Mouse (Mus musculus) gastrocnemius, postnatal 36 days (tissue): ENCODE measurements around the gene Vwa3b. TPM values are rescaled to one million over a fixed set of nuclear protein-coding genes. Genes with fewer than 3 reads are reported as not detected.

Experiments used
- DNase-seq, 2 experiments: peaks; one replicate each; pipeline ENCODE4 v3.0.0; 2022
- intact Hi-C: fragments of 180-260 bp; cut with DNase I; formaldehyde crosslinking; loops from one replicate; pipeline ENCODE4 v1.15.1; 2025
- long read RNA-seq, 2 experiments: library from polyadenylated mRNA; stranded (forward); transcript quantifications; one replicate each; pipeline ENCODE4 v2.0.0; 2021
- total RNA-seq, 2 experiments: library from RNA; stranded (reverse); gene quantifications; 2 replicates each; pipeline ENCODE4 v1.2.3; 2021

Gene Vwa3b
- 10 to 100 TPM; 57.5 to 64.5 TPM for total RNA-seq
- long read RNA-seq, experiment 1, partial matches to known transcripts = 22 of 35 reads
- long read RNA-seq, experiment 1, other reads (novel, unspliced or antisense) = 13 of 35 reads
- long read RNA-seq, experiment 2, partial matches to known transcripts = 27 of 45 reads
- long read RNA-seq, experiment 2, other reads (novel, unspliced or antisense) = 18 of 45 reads

DNA sequence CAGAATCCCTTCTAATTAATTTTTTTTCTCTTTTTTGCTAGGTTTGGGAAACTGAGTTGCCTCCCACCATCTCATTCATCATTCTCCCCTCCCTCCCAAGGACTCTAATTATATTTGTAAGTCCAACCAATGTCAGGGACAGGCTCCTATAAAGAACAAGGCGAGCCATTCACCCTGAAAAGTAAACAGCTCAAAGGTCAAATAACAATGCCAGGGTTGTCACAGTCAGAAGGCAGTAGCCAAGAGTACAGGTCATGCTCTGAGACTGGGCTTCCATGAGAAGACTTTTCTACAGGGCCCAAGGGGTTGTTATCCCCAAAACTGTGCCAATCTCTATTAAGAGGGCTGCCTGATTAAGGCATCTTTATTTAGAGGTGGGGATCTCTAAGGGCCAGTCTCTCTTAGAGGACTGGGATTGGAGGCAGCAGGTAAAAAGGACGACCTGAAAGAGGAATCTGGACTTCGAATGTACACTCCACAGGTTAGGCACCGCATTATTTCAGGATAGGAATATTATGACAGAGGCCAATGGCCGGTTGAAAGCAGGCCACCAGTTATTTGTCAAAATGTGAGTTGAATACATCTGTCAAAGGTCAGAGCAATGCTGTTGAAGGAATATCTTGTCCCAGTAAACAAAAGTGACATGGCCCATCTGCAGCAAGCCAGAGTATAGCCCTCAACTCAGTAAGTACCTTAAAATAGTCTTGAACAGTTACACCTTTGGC is at the start of gene Vwa3b:
Vwa3b (plus strand) TSS at position 635 of the 725 bp plus-strand sequence.
- intact Hi-C loops = no loop called here
- no peak for DNase-seq

DNA sequence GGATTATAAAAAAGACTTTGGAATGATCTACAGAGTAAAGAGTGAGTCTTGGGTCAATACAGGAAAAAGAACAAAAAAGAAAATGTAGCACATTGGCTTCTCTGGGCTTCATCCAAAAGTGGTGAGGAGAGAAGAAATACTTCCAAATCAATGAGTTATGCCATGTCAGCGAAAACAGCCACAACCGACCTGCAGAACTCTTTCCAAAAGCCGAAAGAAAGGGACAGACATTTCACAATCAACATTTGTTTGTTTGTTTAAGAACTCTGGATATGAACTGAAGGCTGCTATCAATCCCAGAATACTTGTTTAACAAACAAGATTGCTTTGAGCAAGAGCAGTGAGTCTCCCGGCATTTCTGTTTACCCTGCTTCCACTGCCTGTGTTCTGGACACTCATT is 49.6 kb upstream of the Vwa3b start:
- intact Hi-C loops = no loop called here
- no peak for DNase-seq

DNA sequence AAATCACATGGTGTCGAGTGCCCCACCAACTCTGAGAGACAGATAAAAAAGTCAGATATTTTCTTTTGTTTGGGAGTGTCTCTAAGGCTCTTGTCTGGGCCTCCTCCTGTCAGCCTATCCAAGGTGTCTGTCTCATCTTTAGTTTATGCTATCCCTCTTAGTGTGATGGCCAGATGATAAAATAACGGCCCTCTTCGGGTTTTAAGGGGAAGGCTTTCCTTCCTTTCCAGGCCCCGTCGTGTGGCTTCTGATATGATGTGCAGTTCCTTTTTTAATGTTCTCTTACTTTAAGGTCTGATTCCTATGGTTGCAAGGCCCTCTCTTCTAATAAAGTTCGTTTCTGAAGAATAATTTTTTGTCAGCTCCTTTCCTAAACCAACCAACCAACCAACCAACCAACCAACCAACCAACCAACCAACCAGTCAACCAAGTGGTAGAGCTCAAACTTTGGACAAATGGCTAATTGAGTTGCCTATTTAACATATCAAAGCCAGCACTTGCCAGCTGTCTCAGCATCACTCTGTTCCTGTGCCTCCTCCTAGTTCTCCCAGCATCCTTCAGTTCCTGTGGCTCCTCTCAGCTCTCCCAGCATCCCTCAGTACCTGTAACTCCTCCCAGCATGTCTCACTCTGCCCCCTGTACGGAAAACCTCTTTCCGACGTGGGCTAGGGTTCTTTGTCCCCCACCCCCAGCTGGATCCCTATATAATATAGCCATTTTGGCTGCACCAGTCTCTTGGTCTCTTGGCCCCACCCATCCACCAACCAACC is 44.0 kb upstream of the Vwa3b start:
- intact Hi-C loops = no loop called here
- DNase-seq = no peak

DNA sequence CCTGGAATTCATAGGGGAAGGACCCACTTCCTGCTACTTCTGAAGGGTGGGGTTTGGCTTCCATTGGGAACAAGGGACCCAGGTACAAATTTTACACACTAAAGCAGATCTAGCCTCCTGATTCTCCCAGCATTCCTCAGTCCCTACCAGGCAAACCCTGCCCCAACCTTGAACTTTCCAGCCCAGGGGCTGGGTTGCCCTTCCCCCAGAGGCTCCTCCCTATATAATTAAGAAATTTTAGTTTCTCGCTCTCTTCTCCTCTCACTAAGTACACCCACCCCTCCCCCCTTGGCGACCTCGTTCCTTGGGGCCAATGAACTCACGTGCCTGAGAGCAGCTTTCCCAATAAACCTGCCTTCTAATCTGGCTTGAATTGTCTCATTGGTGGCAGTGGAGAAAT is 42.6 kb upstream of the Vwa3b start:
- intact Hi-C loops = no loop called here
- no peak for DNase-seq

DNA sequence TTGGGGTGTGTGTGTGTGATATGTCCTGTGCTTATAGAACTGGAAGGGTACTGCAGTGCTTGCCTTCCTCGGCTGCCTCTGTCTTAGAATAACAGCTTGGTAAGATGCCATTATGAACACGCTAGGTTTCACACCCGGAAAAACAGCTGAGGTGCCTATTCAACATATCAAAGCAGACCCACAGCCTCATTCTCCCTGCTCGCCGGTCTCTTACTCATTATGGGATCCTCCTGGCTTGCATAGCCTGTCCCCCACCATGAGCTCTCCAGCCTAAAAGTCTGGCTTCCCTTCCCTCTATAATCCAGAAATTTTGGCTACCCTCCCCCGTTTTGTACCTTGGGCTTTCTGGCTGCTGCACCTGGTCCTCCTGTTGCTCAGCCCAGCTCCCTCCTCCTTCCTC is 42.0 kb upstream of the Vwa3b start:
- no peak for DNase-seq
- intact Hi-C loops = no loop called here

DNA sequence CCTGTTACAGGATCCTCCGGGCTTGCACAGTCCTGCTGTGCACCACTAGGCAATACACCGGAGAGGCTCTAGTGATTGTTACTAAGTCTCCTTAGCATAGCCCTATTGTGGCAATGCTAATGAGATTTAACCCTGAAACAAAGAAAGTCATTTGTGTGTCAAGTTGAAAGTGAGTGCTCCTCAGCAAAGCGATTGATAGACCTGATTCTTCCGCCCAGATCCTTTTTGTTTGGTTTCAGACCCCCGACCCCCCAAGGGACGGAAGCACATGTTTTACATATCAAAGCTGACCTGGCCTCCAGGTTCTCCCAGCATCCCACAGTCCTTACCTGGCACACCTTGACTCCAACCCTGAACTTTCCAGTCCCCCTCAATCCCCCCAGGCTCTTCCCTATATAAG is 40.5 kb upstream of the Vwa3b start:
- intact Hi-C loops = no loop called here

DNA sequence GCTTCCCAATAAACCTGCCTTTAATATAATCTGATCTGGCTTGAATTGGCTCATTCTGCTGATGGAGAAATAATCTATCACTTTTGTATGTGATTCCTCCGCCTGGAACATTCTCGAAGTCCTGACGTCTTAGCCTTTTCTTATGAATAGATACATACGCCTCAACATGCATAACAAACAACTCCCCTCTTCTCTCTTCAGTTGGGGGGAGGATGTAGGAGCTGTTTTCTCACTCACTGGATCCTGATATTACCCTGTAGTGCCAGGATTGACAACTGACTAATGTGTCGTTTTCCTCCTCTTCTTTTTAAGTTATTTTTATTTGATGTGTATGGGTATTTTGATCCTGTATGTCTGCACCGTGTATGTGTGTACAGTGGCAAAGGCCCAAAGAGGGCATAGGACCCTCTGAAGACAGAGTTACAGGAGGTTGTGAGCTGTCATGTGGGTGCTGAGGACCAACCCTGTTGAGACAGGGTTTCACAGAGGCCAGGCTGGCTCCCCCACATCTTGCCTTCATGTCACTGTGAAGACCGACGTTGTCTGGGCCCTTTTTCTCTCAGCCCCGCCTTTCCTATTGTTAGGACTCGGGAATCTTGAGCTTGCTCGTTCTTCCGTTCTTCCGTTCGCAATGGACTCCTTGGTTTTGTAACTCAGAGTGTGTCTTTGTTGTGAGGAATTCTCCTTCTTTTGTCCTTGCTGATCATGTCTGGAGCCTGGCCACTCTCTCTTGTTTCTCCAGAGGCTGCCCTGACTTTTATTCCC is 39.8 kb upstream of the Vwa3b start:
- intact Hi-C loops = no loop called here
- no peak for DNase-seq

More for the DNA sequence above, 40.5 kb upstream of the Vwa3b start:
- no peak for DNase-seq

DNA sequence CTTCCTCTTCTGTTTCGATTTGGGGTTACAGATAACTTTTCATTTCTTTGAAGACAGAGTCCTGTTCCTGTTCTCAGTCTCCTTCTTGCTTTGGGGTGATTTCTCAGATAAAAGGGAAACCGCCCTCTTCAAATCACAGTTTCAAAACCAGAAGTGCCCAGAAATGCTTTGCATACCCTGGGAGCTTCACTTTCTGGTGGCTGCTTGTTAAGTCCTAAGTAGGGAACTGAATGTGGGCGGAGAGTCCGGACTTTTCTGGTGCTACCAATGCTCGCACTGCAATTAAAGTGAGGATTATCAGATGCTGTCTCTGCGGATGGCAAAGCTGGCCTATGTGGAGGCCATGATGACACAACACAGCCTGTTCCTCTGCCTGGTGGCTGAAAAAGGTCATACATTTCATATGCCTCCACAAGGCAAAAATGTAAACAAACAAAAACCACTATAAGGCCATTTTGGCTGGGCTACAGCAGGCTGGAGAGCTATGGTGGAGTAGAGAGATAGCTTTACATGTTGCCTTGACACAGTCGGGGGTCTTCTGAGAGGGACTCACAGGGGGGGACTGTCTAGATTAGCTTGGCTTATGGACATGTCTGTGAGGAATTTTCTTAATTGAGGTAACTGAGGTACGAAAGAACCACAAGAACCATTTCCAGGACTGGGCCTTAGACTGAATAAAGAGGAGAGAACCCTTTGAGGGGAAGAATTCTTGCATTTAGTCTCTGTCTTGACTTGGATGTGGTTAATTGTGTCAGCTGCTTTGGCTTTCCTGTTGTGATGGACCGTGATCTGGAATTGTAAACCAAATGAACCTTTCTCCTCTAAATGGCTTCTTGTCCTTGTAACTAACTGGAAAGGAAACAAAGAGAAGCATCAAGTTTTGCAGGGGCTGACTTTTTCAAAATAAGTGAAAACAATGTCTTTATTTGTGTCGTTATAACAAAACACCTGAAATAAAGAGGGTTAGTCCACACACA is 38.9 kb upstream of the Vwa3b start:
- DNase-seq = no peak

DNA sequence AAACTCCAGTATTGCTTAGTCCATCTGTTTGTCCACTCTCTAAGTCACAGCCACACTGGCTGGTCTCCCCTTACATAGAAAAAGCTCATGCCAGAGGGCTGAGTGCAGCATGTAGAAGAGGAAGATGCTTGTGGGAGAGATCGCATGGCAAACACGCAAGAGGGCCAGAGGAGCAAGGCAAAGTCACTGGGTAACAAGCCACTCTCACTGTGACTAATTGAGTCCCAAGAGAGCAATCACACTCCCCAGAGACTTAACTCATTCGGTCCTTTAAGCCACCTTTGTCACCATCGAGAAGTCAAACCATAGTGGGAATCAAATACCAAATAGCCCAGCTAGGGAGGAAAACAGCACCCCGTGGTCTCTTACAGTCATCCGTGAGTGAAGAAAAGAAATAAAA is 38.2 kb upstream of the Vwa3b start:
- intact Hi-C loops = no loop called here

More for the DNA sequence above, 38.9 kb upstream of the Vwa3b start:
- intact Hi-C loops = no loop called here

DNA sequence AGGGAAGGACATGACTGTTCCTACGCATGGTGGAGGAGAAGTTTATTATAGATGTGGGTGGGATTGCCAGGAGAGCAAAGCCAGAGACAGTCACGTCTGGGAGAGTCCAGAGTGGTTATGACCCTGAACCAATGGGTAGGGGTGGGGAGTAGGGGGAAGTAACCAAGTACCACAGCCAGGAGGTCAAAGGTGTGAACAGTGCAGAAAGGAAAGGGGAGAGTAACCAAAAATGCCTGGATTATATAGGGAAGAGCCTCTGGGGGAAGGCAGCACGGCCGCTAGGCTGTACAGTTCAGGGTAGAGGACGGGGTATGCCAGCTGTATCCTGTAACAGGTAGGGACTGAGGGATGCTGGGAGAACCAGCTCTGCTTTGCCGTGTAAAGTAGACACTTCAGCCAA is 37.8 kb upstream of the Vwa3b start:
- DNase-seq = no peak
- intact Hi-C loops = no loop called here

More for the DNA sequence above, 38.2 kb upstream of the Vwa3b start:
- DNase-seq = no peak

DNA sequence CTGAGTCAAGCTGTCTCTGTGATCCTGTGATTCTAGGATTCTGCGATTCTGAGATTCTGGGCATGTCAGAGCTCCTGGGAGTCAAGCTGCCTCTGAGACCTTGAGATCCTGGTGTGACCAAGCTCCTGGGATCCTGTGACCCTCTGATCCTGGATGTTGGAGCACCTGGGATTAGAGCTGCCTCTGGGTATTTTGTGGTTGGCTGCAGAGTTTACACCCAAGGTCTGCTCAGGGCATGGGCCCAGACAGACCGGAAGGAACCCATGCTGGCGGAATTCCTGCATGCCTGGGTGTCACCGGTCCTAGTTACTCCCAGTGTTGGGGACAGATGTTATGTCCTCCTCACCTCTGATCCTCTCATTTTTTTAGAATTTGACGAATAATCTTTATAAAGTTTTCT is 32.1 kb upstream of the Vwa3b start:
- no peak for DNase-seq
- intact Hi-C loops = no loop called here

DNA sequence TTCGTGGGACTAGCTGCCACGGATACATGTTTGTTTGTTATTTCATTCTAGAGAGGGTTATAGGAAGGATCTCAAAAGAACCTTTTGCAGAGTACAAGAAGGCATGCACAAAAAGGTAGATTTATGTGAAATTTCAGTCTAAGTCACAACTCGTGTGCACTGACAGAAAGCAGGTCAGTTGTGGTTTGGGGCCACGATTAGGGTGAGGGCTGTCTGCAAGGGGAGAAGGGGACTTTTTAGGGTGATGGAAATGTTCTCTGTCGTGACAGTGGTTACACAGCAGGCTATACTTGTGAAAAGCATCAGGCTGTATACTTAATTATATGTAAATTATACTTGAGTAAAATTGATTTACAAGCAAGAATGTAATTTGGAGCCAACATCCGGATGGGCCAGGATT is 30.6 kb upstream of the Vwa3b start:
- DNase-seq = no peak
- intact Hi-C loops = no loop called here

DNA sequence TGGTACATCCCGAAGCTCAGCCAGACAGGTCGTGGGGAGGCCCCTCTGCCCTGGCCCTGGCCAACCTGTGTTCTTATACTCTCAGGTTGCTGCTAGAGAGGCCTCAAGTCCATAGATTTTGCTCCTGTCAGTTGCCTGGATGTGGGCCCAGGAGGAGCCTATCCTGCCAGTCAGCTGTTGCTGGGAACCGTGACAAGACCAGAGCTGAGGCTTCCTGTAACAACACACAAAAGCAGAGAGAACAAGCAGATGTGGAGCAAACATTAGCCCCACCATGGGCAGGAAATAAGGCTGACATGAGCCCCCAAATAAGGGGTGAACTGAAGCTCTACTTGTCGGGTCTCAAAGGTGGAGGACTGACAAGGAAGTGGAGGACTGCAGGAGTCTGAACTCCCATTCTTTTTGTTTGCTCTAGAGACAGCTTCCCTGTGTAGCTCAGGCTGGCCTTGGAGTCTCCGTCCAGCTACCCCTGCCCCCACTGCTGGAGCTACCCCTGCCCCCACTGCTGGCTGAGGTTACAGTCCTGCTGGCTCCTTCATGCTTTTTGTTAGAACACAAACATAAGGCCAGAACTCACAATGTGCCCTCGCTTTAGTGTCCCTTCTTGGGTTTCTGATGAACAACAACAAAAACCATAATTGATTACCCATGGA is 29.7 kb upstream of the Vwa3b start:
- intact Hi-C loops = no loop called here
- DNase-seq = peak; percentile 71 to 74

DNA sequence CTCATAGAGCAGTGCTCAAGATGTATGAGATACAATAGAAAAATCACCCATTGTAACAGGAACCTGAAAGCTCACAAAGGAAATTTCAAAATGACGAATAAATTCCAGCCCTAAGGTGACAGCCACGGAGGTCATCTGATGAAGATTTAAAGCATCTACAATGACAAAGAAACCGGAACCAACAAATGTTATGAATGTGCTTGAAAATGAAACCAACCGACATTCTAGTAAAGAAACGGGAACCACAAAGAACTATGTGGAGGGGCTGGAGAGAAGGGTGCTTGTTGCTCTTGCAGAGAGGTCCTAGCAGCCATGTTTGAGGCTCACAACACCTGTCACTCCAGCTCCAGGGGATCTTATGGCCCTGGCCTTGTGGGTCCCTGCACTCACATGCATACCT is 26.1 kb upstream of the Vwa3b start:
- intact Hi-C loops = loop anchor here (5.0 kb wide), 1 partner anchor 58 kb away; the partner anchor contains the start of gene Tmem131
- no peak for DNase-seq

DNA sequence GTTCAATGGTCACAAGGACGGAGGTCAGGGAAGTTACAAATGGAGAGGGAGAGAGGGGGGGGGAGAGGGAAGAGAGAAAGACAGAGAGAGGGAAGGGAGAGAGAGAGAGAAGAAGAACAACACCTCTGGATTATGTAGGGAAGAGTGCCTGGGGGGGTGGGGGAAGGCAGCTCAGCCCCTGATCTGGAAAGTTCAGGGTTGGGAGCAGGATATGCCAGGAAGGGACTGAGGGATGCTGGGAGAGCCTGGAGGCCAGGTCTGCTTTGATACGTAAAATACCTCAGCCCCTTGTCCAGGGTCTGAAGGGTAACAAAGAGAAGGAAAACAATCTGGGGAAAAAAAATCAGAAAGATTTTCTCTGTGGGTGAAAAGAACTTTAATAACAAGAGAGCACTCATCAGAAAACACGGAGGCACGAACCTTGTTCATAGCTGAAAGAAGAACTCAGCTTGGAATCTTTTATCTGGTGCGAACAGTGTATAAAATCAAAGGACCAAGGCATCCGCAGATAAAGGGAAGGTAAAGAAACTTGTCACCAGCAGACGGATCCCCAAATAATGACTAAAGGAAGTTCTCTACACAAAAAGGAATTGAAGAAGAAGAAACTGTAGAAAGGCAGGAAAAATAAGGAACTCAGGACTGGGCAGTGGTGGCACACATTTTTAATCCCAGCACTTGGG is 24.6 kb upstream of the Vwa3b start:
- intact Hi-C loops = loop anchor here (5.0 kb wide), 1 partner anchor 59 kb away; the partner anchor contains the start of gene Tmem131
- DNase-seq = no peak

DNA sequence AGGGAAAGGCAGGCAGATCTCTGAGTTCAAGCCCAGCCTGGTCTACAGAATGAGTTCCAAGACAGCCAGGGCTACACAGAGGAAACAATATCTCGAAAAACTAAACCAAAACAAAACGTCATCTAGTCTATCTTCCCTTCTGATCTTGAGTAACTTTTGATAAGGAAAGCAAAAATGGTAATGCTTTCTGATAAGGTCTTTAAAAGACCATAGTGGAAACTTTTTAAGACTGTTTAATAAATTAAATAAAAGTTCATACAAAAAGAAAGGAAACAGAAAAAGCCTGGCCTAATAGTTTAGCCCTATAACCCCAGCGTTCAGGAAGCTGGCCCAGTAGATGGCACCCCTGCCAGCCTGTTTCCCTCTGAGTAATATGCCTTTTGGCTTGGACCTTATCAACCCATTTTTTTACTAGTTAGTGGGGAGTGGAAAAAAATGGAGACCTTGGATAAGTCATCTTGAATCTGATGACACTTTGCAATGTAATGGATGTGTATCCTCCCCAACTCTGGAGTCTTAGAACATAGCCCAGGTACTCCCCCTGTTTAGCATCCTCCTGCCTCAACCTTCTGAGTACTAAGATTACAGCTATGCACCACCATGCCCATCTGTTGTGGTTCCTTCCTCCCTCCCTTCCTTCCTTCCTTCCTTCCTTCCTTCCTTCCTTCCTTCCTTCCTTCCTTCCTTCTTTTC is 23.9 kb upstream of the Vwa3b start:
- no peak for DNase-seq
- intact Hi-C loops = loop anchor here (5.0 kb wide), 1 partner anchor 60 kb away; the partner anchor contains the start of gene Tmem131

DNA sequence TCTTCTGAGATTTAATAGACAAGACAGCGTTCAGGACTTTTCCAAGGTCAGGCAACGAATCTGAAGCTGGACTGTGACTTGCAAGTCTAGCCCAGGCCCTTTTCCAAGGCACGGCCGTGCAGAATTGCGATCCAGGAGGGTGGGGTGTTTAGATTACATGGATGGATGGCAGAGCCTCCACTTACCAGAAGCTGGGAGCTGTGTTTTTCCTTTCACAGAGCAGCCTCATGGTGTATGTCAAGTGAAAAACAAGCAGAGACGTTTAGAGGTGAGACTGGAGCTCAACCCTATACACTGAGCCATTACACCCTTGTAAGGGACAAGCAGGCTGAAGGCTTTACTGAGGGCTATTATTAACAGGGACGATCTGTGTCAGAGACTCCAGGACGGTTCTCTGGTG is 21.9 kb upstream of the Vwa3b start:
- intact Hi-C loops = loop anchor here (5.0 kb wide), 1 partner anchor 62 kb away; the partner anchor contains the start of gene Tmem131
- DNase-seq = peak; percentile 36 to 44

DNA sequence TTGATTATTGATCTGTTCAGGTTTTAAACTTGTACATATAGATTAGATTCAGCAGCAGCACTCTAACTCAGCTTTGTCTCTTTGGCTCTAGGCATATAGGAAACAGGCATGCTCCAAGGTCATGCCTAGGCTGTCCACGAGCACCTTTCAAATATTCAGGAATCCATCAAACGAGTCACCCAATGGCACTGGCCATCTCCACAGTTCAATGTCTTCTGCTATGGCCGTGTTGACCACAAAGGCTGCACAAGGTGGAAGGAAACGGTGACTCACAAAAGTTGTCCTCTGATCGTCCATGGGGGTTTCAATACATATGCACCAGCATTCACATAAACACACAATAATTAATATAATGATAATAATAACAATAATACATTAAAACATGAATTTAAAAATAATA is 21.4 kb upstream of the Vwa3b start:
- intact Hi-C loops = loop anchor here (5.0 kb wide), 1 partner anchor 72 kb away; no protein-coding TSS in a partner anchor
- DNase-seq = no peak
